18 mouse cellular contexts compared by ENCODE assay signal in the genomic region with DNA sequence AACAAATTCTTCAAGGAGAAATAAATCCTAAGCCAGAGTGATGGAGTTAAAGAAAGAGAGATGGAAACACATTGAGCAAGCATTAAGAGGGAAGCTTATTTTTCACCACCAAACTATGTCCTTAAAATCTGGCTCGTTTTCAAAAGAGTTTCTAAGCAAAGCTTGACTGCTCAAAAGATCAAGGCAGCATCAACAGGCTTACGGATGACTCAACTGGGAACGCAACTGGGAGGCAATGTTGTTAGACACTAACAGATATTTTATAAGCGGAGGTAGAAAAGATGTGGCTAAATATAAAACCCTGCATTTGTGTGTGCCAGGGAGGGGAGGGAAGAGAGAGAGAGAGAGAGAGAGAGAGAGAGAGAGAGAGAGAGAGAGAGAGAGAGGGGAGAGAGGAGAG. TPM values are rescaled to one million over a fixed set of nuclear protein-coding genes. Genes with fewer than 3 reads are reported as not detected.
DNase-seq lines count a peak whose midpoint lies in the region; ATAC-seq lines count a peak whose summit lies in the region.
"Had no signal": no experiment of that assay in that cellular context is flagged by ENCODE, and none has a peak within 500 bp of the region (broad histone marks: within the 10 kb centered on the region; RNA-seq: fewer than 3 reads in every experiment).

No protein-coding gene starts in this region.

- DNase-seq in adrenal gland, adult (ENCODE audit: inconsistent age in 2 of 2, low spot score in 1 of 2), result peak; percentile 30 to 75
- no peak for DNase-seq in adrenal gland, adult 18-20 months (ENCODE audit: low spot score in 2 of 2)
- no peak for DNase-seq in frontal cortex, postnatal 10 days (ENCODE audit: low spot score in 2 of 2)
- DNase-seq in right cerebral cortex, adult 18-20 months, result peak; percentile 32
- DNase-seq in right cerebral cortex, postnatal 4 days, result no peak
- DNase-seq in ovary, postnatal 36 days (ENCODE audit: low spot score), result no peak
- DNase-seq in gastrocnemius, adult 18-20 months (ENCODE audit: low spot score), result no peak
- DNase-seq: B cell, adult 2 months; cerebellum, adult 2 months; cerebellum, postnatal 10 days; gastrocnemius, postnatal 36 days; heart, adult 11 months; heart, postnatal 36 days had no signal

- 0 out of 2 replicates have a peak, but pooled peaks have one; percentile 16 for ATAC-seq in frontal cortex, adult (ENCODE audit: low TSS enrichment)
- ATAC-seq: activated CD4-positive, CD25-positive, alpha-beta regulatory T cell, adult 4 months; CD4-positive, CD25-positive, alpha-beta regulatory T cell, adult 4 months; forebrain, embryonic 16.5 days; intestine, embryonic 16.5 days had no signal

RNA-seq across cellular contexts. Expression of a gene that starts 31.5 kb away (rescaled TPM):
- total RNA-seq in adrenal gland, adult 18-20 months (2021), result 10 to 100 TPM; 10.9 to 16.4 TPM
- total RNA-seq in gastrocnemius, adult 18-20 months (2021), result under 1 TPM; 0.14 to 0.23 TPM

Comparison
In these comparisons a context has a peak if more than half of its experiments do, and no peak if none do; other contexts are left out.
1. DNase-seq: peak in adrenal gland, adult (2 of 2) and right cerebral cortex, adult 18-20 months (single experiment); none in adrenal gland, adult 18-20 months (0 of 2), frontal cortex, postnatal 10 days (0 of 2), right cerebral cortex, postnatal 4 days (single experiment), ovary, postnatal 36 days (single experiment) and gastrocnemius, adult 18-20 months (single experiment).
2. RNA of a gene that starts 31.5 kb away (total RNA-seq): 10.9 to 16.4 TPM in adrenal gland, adult 18-20 months; 0.14 to 0.23 TPM in gastrocnemius, adult 18-20 months; every median in the first group is over 4 times any median in the second.